Mouse (Mus musculus): ENCODE measurements around the gene Slc7a1.

GRCm38 (mm10) chr5:148388251-148389006 lies 11.3 kb downstream of the Slc7a1 start:
- TF ChIP-seq CTCF (IDR thresholded peaks at IDR 0.05; ENCODE audit: insufficient read depth, low read length) (no peak), POLR2A (IDR thresholded peaks at IDR 0.05; ENCODE audit: borderline replicate concordance, extremely low read depth, low read depth, low read length) (no peak)

All from lung, adult 2 months (tissue).